Comparison of ENCODE assay signal across 19 mouse cellular contexts in genomic region chr12:98690230-98690629, GRCm38 (mm10). TPM values are rescaled to one million over a fixed set of nuclear protein-coding genes. Genes with fewer than 3 reads are reported as not detected.
DNase-seq lines count a peak whose midpoint lies in the region; ATAC-seq and TF ChIP-seq lines count a peak whose summit lies in the region.
"Had no signal": no experiment of that assay in that cellular context is flagged by ENCODE, and none has a peak within 500 bp of the region (broad histone marks: within the 10 kb centered on the region; RNA-seq: fewer than 3 reads in every experiment).

No protein-coding gene starts in this region.

- no peak overlapping the region for H3K9ac ChIP-seq in lung, postnatal 0 days (replicated peaks; ENCODE audit: low read depth)

- DNase-seq in heart, embryonic 10.5 days (ENCODE audit: low spot score): peak; percentile 58
- DNase-seq in heart, postnatal 10 days: no peak
- DNase-seq in lung, postnatal 0 days (ENCODE audit: low spot score): no peak
- DNase-seq in lung, postnatal 36 days: no peak
- DNase-seq: adrenal gland, adult 2 months; adrenal gland, adult 8-10 months; adrenal gland, postnatal 10 days; adrenal gland, postnatal 14 days; adrenal gland, postnatal 25 days; adrenal gland, postnatal 36 days; B cell, adult 2 months; cerebellum, adult 11 months; cerebellum, adult 11-12 months; cerebellum, adult 18-20 months had no signal

- H3K4me1 ChIP-seq in heart, embryonic 10.5 days: no peaks in the 10 kb centered on the region
- H3K4me1 ChIP-seq in lung, postnatal 0 days (ENCODE audit: insufficient read depth, low read depth, low read length): no peaks in the 10 kb centered on the region

- TF ChIP-seq CTCF in lung, postnatal 0 days (IDR thresholded peaks at IDR 0.05): no peak

- H3K27ac ChIP-seq in heart, embryonic 10.5 days: no peak overlapping the region
- H3K27ac ChIP-seq in lung, postnatal 0 days (ENCODE audit: low read length): no peak overlapping the region

- H3K36me3 ChIP-seq in heart, embryonic 10.5 days: peaks cover 81% of the 10 kb centered on the region
- 0 out of 2 replicates have a peak, but pooled peaks cover 10% of the 10 kb centered on the region for H3K36me3 ChIP-seq in lung, postnatal 0 days (ENCODE audit: insufficient read depth, low read length)

- peak; percentile 51 for ATAC-seq in lung, postnatal 0 days
- ATAC-seq: activated CD4-positive, CD25-positive, alpha-beta regulatory T cell, adult 4 months; CD4-positive, CD25-positive, alpha-beta regulatory T cell, adult 4 months; Patski had no signal

- H3K27me3 ChIP-seq in heart, embryonic 10.5 days (ENCODE audit: insufficient read depth, poor library complexity, severe bottlenecking): no peaks in the 10 kb centered on the region
- no peaks in the 10 kb centered on the region for H3K27me3 ChIP-seq in lung, postnatal 0 days (replicated peaks; ENCODE audit: insufficient read depth, low read length)
- H3K27me3 ChIP-seq: CH12.LX, Patski had no signal

- no peak overlapping the region for H3K4me2 ChIP-seq in lung, postnatal 0 days (replicated peaks; ENCODE audit: low read depth, low read length)

- TF ChIP-seq EP300 in lung, postnatal 0 days (IDR thresholded peaks at IDR 0.05): no peak

- no peak overlapping the region for H3K4me3 ChIP-seq in heart, embryonic 10.5 days
- no peak overlapping the region for H3K4me3 ChIP-seq in lung, postnatal 0 days (ENCODE audit: low read depth, low read length)

- 82% methylated on average over 8 of the region's 8 CpGs for WGBS in heart, embryonic 10.5 days
- 63% methylated on average over 8 of the region's 8 CpGs for WGBS in lung, postnatal 0 days

- H3K9me3 ChIP-seq in heart, embryonic 10.5 days: no peaks in the 10 kb centered on the region
- no peaks in the 10 kb centered on the region for H3K9me3 ChIP-seq in lung, postnatal 0 days (ENCODE audit: low read length)
- H3K9me3 ChIP-seq: G1E had no signal

- intact Hi-C loops in heart, postnatal 10 days (cut with DNase I): no loop called here

RNA-seq across cellular contexts. Expression of gene Ptpn21, which starts 47.0 kb away (rescaled TPM):
- 9.0 and 9.3 TPM in 2 replicates for polyA plus RNA-seq in heart, embryonic 10.5 days (2016; fragmentation: Nextera tagmentation; extraction: Ambion mirVana)
- total RNA-seq in heart, postnatal 10 days (2021): 10 to 100 TPM; 26.3 to 31.6 TPM
- 10.0 and 10.3 TPM in 2 replicates for polyA plus RNA-seq in lung, postnatal 0 days (2015; fragmentation: Nextera tagmentation; extraction: Ambion mirVana)

RNA-seq across cellular contexts. Expression of gene Zc3h14, which starts 56.5 kb away (rescaled TPM):
- polyA plus RNA-seq in heart, embryonic 10.5 days (2016; fragmentation: Nextera tagmentation; extraction: Ambion mirVana): 104 and 128 TPM in 2 replicates
- total RNA-seq in heart, postnatal 10 days (2021): 10 to 100 TPM; 69.2 to 70.7 TPM
- polyA plus RNA-seq in lung, postnatal 0 days (2015; fragmentation: Nextera tagmentation; extraction: Ambion mirVana): 61.7 and 64.5 TPM in 2 replicates
